Mouse (Mus musculus) liver, embryonic 11.5 days (tissue): ENCODE measurements around the gene Tlnrd1. TPM values are rescaled to one million over a fixed set of nuclear protein-coding genes. Genes with fewer than 3 reads are reported as not detected.

ENCODE experiments used
- ATAC-seq: fragments of 200-750 bp; cut with Nextera tagmentation; replicated peaks from 2 replicates; pipeline ENCODE4 v1.8.0; 2017; ENCODE audit warnings: moderate number of reproducible peaks, mild to moderate bottlenecking, moderate TSS enrichment, moderate library complexity; ENCODE audit not compliant: low FRiP score
- DNase-seq: peaks from one replicate; pipeline ENCODE4 v3.0.0-alpha.2; 2017; ENCODE audit warnings: low spot score
- H3K27ac ChIP-seq: fragments of 300-500 bp; sonication (generic); 2 replicates; pipeline ENCODE4 v1.5.1; 2014; ENCODE audit warnings: mild to moderate bottlenecking, low read depth, low read length, control low read depth
- H3K27me3 ChIP-seq: fragments of 300-500 bp; sonication (generic); replicated peaks from 2 replicates; pipeline ENCODE4 v1.6.1; 2014; ENCODE audit warnings: low read length, mixed read lengths; ENCODE audit not compliant: control insufficient read depth, insufficient read depth
- H3K36me3 ChIP-seq: fragments of 300-500 bp; sonication (generic); 2 replicates; pipeline ENCODE4 v1.6.1; 2014; ENCODE audit warnings: mild to moderate bottlenecking, low read length, moderate library complexity, mixed read lengths; ENCODE audit not compliant: control insufficient read depth, insufficient read depth
- H3K4me1 ChIP-seq: fragments of 300-500 bp; sonication (generic); replicated peaks from 2 replicates; pipeline ENCODE4 v1.6.1; 2014; ENCODE audit warnings: low read length, mixed read lengths; ENCODE audit not compliant: control insufficient read depth, insufficient read depth
- H3K4me2 ChIP-seq: fragments of 300-500 bp; sonication (generic); 2 replicates; pipeline ENCODE4 v1.6.1; 2014; ENCODE audit warnings: mild to moderate bottlenecking, control low read depth, moderate library complexity
- H3K4me3 ChIP-seq: fragments of 300-500 bp; sonication (generic); 2 replicates; pipeline ENCODE4 v1.5.1; 2014; ENCODE audit warnings: low read depth, low read length, control low read depth
- H3K9ac ChIP-seq: fragments of 300-500 bp; sonication (generic); 2 replicates; pipeline ENCODE4 v1.6.1; 2014; ENCODE audit warnings: low read depth, low read length, control low read depth
- H3K9me3 ChIP-seq: fragments of 300-500 bp; sonication (generic); 2 replicates; pipeline ENCODE4 v1.6.1; 2016; ENCODE audit warnings: low read length, inconsistent platforms, mixed read lengths; ENCODE audit not compliant: control insufficient read depth
- WGBS: fragments of 180-500 bp; shearing (Covaris S2); extraction: QIAGEN DNeasy Blood & Tissue Kit; methylation state at CpG from one replicate; pipeline ENCODE4 v1.1.7; 2014; 5-methylcytosine and 5-hydroxymethylcytosine counted together
- polyA plus RNA-seq: library from polyadenylated mRNA; unstranded; fragments of >200 nt; fragmentation: Nextera tagmentation; extraction: Ambion mirVana; gene quantifications from 2 replicates; pipeline ENCODE4 v1.2.1, GENCODE M21; 2014

Gene Tlnrd1
- polyA plus RNA-seq, 1 experiment from 2014 or later: 16.4 TPM

DNA sequence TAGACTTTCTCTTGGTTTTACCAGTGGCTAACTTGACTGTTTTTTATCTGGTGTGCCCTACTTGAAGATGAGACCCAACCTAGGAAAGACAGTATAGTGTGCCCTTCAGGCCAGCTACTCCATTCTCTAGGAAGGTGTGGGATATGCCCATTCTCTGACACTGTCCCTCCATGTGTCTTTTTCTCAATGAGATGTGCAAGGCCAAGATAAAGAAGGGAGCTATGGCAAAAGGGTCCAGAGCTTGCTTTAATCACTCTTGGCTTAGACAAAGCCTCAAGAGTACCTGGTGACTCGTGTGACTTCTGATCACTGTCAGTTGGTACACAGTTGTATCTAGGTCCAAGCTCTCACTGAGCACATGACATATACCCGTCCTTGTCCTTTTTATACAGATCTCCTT, 44.0 kb downstream of the Tlnrd1 start:
- Histone ChIP-seq H3K27ac (no peak overlapping the region), H3K4me3 (no peak overlapping the region), H3K4me2 (no peak overlapping the region), H3K4me1 (no peaks in the 10 kb centered on the region), H3K9me3 (no peaks in the 10 kb centered on the region), H3K36me3 (no peaks in the 10 kb centered on the region), H3K9ac (no peak overlapping the region), H3K27me3 (no peaks in the 10 kb centered on the region)
- DNase-seq (no peak), ATAC-seq (no peak)
- 70% methylated on average over 2 of the region's 2 CpGs for WGBS

DNA sequence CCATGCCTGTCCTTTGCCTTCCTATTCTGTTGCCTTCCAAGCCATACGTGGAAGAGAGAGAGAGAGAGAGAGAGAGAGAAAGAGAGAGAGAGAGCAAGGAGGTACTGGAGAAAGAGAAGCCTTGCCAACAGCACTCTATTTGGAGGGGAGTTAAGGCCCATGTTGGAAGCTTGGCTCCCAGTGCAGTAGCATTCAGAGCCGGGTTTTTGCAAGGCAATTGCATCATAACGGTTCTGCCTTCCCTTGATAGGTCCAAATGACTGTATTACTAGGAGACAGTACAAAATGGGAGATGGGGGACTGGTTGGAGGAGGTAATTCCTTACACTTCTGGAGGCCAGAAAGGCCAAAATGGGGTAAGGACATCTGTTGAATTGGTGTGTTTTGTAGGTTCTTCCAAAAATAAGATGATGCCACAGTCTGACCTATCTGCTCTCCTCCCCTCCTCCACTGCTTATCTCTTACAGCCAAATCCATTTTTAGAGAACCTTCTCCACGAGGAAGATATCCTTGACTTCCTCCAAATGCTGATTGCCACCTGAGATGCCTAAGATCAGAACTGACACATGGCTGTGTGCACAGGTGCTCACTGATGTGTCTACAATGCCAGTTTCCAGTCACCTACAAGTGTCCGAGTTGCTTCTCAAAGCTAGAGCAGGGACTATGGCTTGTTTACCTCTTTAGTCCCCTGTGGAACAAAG, 45.4 kb downstream of the Tlnrd1 start:
- H3K4me2 ChIP-seq: no peak overlapping the region
- 61% methylated on average over 5 of the region's 5 CpGs for WGBS
- no peak overlapping the region for H3K4me3 ChIP-seq
- H3K36me3 ChIP-seq: no peaks in the 10 kb centered on the region
- no peaks in the 10 kb centered on the region for H3K4me1 ChIP-seq
- no peak for DNase-seq
- H3K9ac ChIP-seq: no peak overlapping the region
- no peaks in the 10 kb centered on the region for H3K27me3 ChIP-seq
- no peak for ATAC-seq
- no peak overlapping the region for H3K27ac ChIP-seq
- H3K9me3 ChIP-seq: no peaks in the 10 kb centered on the region

Other genes with a start within 250 kb of the Tlnrd1 start
- gene Il16, start 138.6 kb downstream of the Tlnrd1 start, polyA plus RNA-seq: 4.5 and 5.9 TPM in 2 replicates
- not detected in 2 replicates for gene Cfap161, start 89.4 kb downstream of the Tlnrd1 start, polyA plus RNA-seq
- 92.6 and 93.0 TPM in 2 replicates for gene Mesd, start 161 bp upstream of the Tlnrd1 start, polyA plus RNA-seq
- 0.14 and 0.15 TPM in 2 replicates for gene Cemip, start 202.2 kb upstream of the Tlnrd1 start, polyA plus RNA-seq